Mouse (Mus musculus) spleen, postnatal 14 days (tissue): ENCODE measurements around the gene Ly6g5c.

Experiments used
- DNase-seq, 2 experiments: peaks; one replicate each; pipeline ENCODE4 v3.0.0; 2021 to 2022; ENCODE audit warnings: low spot score in 2 of 2

Gene Ly6g5c

DNA sequence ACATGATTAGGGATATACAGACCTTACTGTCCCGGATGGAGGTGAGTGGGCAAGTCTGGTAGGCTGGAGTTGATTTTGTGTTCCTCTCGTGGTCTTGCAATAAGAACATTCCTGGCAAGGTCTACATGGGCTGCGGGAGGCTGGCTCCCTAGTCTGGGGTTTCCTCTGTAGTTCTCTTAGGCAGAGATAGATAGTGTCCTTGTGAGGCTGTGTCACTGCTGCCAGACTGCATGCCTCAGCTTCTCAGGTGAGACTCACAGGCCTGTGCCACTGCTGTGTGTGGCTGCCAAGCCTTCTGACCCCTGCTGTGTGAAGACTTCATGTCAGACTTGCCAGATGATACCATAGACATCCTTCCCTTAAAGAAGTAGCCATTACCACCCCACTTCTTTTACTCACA, 31.2 kb downstream of the Ly6g5c start:
- no peak for DNase-seq

DNA sequence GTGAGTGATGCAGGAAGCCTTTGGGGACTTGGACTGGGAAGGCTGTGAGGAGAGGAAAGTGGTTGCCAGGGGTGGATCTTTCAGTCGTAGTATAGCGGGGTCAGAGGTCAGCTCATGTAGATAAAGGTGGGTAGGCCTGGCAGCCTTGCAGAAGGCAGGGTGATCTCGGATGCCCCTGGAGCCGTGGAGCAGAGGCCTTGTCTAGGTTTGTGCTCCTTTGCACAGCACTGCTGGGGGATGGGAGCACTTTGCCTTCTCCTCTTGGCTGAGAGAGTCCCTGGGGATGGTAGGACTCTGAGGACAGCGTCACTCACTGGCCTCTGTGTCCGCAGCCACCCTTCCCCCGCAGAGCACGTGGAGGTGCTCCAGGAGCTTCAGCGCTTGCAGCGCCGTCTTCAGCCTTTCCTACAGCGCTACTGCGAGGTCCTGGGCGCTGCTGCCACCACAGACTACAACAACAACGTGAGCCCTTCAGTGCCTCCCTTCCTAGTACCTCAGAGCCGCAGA, 32.5 kb downstream of the Ly6g5c start:
- DNase-seq: no peak

DNA sequence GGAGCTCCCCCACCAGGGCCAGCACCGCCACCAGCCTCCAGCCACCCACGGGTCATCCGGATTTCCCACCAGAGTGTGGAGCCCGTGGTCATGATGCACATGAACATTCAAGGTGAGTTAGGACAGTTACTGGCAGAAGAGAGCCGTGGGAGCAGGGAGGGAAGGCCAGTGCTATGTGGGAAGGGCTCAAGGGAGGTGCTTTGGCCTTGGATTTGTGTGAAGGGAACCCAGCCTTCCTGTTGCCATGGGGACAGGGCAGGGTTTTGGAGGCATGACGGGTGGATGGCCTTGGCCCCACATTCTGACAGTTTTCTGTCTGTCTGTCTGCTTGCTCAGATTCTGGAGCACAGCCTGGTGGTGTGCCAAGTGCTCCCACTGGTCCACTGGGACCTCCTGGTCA, 33.9 kb downstream of the Ly6g5c start:
- no peak for DNase-seq

DNA sequence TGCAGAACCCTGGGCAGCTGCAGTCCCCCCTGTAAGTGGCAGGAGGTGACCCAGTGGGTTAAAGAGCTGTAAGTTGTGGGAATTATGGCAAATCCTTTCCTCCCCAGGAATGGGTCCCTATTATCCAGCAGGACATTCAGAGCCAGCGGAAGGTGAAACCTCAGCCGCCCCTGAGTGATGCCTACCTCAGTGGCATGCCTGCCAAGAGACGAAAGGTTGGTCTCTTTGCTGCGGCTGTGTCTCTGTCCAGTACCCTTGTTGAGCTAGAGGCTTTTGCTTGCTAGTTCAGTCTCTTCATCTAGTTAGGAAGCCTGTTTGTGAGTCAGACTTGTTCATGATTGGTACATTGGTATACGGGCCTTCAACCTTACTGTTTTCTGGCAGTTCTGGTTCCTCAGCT, 38.1 kb downstream of the Ly6g5c start:
- no peak for DNase-seq

DNA sequence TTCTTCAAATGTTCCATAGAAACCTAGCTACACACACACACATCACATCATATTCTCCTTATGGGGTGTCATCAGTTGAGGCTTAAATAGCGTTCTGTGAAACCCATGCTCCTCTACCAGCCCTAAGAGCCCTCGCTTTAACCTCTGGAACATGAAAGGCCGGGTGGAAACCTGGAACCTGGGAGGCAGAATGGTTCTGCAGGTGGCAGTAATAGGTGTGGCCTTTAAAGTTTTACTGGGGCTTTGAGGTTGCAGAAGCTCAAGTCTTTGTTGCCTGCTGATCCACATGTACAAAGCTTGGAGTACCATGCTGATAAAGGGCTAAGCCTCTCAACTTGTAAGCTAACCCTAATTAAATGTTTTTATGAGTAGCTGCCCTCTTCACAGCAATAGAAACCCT, 39.3 kb downstream of the Ly6g5c start:
- DNase-seq: no peak

DNA sequence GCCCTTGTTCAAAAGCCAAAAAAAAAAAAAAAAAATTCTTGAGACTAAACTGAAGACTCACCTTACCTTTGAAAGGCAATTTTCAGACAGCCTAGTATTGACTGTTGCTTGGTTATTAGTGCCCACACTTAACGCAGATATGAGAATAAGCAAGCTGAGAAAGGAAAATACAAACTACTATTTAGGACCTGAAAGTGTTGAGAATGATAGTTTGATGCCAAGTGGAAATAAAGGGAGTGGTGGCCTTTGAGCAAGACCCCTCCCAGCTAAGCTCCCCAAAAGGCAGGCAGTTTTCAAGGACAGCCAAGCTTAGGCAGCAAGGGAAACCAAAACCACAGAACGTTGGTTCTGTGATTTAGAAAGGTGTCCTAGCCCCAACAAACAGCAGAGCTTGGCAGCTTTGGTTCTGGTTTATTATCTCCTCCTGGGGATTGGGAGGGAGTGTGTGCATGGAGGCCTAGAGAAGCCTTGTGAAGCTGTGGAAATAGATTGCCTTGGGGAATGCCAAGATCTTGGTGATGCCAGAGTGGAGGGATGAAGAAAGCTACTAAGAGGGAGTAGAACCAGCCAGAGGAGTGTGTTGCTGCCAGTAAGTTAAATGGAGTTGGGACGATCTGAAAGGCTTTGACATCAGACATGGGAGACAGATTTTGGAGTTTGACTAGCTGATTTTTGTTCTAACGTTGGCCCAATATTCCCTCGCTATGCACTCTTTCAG, 40.0 kb downstream of the Ly6g5c start:
- DNase-seq: no peak

DNA sequence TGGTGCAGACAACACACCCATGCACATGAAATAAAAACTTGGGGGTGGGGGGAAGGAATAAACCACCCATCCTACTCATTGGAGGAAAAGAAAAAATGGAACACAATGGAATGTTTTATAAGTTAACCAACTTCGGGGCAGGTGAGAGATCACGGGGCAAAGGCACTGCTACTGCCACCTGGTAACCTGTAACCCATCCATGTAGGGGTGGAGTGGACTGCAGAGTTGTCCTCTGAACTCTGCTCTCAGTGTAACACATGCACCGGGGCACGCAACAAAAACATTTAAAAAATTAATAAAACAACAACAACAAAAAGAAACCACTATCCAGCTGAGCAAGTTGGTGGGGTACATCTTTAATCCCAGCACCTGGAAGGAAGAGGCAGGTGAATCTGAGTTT, 44.0 kb downstream of the Ly6g5c start:
- no peak for DNase-seq

DNA sequence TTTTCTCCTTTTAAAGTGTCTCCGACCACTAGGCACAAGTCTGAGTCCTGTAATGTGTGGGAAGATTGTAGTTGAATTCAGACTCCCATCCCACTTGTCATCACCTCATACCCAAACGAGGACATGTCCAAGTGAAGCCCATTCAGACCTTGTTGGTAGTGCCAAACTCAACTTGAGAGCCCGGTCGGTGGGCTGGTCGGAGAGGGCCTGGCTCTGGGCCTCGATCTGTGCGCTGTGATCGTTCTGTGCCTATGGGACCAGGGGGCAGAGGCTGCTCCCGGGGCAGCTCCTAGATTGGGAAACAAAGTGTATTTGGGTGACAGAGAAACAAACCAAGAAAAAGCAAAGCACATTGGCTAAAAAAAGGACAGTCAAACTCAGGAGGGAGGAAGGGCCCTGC, 45.0 kb downstream of the Ly6g5c start:
- no peak for DNase-seq

DNA sequence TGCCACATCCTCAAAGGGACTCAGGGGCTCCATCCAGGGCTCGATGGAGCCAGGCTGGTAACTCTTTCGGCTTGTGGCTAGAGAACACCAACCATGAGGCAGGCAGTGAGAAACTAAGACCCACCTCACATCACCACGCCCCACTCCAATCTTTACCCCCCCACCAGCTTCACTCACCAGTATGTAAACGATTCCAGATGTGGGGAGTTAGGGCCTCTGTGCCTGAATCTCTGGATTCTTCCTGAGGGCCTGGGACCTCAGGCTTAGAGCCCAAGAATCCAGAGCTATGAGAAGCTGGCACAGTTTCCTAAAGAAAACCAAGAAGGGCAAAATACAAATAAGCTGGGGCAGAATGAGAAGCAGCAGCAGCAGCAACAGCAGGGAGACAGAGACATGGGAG, 45.9 kb downstream of the Ly6g5c start:
- no peak for DNase-seq

DNA sequence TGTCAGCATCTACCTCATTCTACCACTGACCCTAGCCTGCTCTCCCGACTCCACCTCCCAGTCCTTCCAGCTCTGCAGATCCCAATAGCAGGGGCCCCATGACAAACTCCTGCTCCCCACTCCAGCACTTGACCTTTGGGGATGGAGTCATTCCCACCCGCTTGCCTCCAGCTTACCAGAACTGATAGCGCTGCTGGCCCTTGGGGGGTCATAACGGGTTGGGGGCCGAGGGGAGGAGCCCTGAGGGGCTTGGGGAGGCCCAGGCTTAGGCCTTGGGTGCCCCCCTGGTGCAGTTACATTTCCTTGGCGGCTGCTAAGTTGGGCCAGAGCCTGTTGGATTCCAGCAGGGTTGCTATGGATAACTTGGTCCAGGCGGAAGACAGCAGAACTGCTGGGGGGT, 46.5 kb downstream of the Ly6g5c start:
- DNase-seq: no peak

DNA sequence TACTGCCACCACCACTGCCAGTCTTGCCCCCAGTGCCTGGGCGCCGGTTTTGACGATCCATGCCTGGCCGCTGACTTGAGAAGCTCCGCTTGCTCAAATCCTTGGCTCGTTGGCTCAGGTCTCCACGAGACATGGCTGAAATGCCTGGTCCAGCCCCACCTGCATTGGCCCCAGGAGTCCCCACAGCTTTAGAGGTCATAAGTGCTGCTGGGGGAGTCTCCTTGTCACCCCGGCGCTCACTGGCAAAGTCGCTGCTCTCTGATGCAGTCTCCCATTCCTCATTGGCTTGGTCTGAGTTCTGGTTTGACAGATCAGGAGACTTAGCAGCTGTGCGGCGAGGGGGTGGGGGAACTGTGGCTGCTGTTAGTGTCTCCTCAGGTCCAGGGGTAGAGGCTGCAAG, 47.4 kb downstream of the Ly6g5c start:
- no peak for DNase-seq

DNA sequence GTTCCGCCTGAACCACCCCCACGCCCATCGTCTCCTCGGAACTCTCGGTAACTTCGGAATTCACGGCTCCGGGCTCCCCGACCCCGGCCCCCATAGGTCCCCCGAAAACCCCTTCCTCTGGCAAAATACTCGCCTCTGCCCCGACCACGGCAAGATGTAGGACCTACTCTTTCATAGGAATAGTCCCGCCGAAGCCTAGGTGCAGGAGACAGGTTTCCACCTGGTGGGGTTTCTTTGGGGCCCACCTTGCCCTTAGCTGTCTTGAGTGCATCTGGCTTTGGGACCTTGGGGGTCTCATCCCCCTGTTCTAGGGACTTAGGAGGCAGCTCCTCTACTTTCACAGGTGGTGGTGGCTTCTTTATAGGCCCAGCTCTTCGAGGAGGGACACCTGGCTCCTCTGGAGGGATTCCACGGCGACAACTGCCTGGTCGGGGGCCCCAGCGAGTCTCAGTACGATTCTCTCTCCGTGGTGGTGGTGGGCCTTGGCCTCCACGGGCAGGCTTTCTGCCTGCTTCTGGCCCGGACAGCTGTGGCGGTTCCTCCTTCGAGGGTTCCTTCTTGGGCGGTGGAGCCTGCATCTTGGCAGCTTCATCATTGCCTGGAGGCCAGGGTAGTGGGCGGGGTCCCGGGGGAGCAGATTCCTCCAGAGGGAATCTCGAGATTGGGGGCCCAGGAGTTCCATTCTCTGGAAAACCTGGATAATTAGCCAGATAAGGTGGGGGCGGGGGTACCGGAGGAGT, 48.6 kb downstream of the Ly6g5c start:
- no peak for DNase-seq

DNA sequence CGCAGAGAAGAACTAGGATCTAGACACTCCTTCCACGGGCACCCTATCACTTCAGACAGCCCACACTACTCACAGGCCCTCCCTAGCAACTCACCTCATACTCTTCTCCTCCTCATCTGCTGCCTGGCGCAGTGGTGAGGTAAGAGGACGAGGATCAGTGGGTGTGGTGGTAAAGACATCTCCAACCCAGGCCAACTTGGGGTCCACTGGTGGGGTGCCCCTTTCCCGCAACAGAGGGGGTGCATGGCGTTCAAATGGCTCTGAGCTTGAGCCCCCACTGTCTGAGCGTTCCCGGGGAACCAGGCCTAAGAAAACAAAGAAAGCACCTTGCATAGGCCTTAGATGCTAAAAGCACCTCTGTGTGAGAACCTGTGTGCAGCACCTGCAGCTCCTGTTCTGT, 49.2 kb downstream of the Ly6g5c start:
- no peak for DNase-seq

DNA sequence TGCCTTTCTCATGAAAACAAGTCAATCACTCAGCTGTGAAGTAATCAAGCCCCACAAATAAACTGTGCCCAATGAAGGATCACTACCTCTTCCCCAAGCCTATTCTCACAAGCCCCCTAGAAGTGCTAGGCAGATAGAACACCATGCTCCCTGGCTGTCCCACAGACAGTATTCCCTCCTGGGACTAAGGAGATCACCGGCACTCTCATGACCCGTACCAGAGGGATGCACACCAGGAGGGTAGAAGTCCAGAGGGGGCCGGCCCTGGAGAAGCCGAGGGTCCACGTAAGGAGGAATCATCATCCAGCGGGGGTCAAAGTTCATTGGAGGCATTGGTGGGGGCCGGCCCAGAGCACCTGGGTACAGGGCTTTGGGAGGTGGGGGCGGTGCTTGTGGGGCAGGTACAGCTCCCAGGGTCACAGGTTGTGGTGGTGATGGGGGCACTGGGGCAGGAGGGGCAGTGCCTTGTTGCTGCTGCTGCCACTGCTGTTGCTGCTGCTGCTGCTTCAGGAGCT, 49.6 kb downstream of the Ly6g5c start:
- no peak for DNase-seq

DNA sequence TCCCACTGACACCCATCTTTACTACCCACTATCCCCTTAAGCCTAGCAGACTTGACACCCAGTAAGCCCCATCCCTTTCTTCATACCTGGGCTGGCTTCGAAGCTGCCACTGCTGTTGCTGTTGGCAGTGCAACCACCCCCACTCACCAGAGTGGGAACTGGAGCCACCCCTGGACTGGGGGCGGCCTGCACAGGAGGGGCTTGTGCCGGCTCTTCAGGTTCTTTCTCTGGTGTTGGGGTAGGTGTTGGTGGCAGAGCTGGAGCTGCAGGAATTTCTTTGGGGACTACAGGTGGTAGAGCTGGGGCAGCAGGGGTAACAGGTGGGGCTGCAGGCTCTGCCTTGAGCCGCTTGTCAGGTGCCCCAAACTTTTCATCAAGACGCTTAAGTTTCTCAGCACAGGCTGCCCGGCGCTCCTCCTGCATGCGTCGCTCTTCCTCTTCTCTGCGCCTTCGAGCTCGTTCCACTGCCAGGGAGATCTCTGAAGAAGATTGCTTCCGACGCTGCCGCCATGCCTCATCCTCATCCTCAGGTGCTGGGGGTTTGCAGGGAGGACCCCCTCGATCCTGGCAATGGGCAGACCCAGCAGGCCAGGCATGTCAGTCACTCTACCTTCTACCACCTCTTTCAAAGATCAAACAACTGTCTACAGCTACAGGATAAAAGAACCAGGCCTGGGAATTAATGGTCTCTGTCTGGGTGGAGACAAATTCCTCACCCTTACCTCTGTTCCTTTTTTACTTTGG, 50.9 kb downstream of the Ly6g5c start:
- no peak for DNase-seq

DNA sequence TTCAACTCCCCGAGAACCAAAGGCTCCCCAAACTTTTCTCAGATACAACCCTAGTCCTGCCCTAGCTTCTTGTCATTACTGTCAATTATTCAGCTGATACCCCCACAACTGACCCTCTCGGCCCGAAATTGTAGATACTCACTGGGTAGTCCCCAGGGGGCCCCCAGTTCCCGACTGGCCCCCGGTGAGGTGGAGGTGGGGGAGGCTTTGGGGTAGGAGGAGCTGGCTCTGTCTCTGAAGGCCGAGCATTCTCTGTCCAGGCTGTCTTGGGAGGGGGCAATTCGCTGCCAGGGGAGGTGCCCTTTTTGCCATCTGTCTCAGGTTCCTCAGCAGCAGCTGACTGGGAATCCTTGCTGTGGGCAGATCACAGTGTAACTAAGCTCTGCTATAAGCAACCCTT, 51.6 kb downstream of the Ly6g5c start:
- no peak for DNase-seq

DNA sequence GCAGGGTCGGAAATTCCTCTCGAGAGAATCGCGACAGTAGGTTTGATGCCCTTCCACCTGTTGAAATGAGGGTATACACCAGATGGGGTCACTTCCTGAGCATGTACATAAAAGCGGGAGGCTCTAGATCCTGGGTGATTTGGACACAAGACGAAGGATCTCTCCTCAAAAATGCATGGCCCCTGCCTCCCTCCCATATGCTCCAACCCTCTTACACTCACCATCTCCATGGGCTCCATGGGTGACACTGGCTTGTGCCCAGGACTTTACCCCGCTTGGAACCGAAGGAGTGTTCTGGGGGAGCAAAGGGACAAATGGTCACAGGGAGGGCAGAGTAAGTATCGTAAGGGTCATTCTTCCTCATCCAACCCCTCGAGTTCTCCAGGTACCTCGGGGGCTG, 53.3 kb downstream of the Ly6g5c start:
- DNase-seq: no peak
